Mouse (Mus musculus) cerebellum, adult 8-10 months (tissue): Measurements from ENCODE around the gene Ror1.

Experiments used
- DNase-seq: peaks from one replicate; pipeline ENCODE4 v3.0.0; 2022

Gene Ror1

GRCm38 (mm10) chr4:100263917-100264316 is 168.3 kb downstream of the Ror1 start:
- DNase-seq = no peak

- no peak for DNase-seq
Measured at GRCm38 (mm10) chr4:100271059-100271735, 175.6 kb downstream of the Ror1 start.

- DNase-seq = no peak
Measured at GRCm38 (mm10) chr4:100271736-100272127, 176.1 kb downstream of the Ror1 start.

DNA sequence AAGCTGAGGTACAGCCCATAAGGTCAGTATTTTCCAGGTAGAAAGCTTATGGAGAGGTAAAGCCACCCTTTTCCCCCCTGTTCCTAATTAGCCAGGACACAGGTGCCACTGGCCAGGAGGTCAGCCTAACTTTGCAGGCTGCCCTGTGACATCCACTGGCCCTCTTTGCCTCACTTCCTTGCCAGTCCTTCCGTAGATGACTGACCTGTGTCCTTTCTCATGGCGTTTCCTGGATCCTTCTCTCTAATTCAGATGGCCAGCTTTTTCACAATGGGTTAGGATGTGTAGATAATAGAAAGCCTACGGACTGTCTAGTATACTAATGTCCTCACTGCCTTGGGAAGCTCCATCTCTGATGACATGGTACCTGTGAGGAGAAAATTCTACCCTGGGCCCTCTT is 177.8 kb downstream of the Ror1 start:
- no peak for DNase-seq

DNA sequence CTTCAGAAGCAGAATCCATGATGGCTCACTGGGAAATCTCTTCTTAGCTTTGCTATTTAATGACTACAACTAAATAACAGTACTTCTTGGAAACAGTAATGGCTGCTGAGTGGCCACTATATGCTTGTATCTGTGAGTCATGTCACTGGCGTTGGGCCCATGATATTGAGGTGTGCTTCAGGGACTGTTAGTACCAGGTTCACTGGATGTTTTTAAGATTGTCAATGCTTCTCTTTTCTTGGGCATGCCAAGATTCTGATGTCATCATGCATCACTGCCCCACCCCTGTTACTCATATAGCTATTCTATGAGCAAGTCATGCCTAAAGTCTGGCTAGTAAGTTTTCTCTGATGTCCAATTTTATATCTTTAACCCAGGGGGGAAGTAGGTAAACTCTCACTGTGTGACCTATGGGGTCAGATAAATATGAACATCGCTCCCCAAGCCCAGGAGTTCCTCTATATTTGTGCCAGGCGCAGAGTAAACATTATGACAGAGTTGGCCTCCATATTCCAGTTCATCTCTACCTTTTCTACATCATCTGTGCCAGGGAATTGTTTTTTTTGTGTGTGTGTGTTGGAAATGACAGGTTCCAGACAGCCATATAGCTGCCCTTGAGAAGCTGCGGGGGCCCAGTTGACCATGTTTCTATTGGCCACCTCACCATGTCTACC is 178.4 kb downstream of the Ror1 start:
- no peak for DNase-seq

DNA sequence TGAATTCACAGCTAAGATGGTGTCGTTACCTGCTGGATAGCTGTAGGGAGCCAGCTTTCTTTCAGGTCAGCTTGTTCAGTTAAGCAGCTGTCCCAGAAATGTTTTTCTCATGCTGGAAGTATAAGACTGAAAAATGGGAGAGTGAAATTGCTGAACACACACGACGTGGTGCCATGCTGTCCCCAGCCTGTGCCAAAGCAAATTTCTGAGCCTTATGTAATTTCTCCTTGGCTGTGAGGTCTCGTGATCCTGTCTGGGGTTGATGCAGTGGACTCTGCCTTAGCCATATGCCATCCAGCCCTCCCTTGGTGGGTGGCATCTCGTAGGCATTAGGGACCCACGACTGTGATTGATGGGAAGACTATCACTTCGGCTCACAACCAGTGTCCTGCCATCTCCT is 180.9 kb downstream of the Ror1 start:
- peak; percentile 53 for DNase-seq

DNA sequence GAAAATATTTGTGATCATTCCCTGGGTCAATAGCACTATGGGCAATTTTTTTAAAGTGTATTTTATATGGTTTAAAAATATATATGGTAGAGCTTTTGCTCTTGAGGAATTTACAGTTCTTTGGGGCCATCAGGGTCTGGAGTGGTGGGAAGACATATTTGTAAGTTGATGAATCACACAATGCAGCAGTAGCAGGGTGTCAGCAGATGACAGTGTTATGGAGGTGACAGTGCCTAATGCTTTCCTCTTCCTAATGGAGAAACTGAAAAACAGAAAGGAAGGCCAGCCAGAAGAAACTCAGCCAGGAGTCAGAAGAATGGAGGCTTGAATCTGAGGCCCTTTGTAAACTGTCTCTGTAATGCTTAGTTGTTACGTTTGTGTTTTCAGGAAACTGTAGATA is 181.4 kb downstream of the Ror1 start:
- DNase-seq = no peak

DNA sequence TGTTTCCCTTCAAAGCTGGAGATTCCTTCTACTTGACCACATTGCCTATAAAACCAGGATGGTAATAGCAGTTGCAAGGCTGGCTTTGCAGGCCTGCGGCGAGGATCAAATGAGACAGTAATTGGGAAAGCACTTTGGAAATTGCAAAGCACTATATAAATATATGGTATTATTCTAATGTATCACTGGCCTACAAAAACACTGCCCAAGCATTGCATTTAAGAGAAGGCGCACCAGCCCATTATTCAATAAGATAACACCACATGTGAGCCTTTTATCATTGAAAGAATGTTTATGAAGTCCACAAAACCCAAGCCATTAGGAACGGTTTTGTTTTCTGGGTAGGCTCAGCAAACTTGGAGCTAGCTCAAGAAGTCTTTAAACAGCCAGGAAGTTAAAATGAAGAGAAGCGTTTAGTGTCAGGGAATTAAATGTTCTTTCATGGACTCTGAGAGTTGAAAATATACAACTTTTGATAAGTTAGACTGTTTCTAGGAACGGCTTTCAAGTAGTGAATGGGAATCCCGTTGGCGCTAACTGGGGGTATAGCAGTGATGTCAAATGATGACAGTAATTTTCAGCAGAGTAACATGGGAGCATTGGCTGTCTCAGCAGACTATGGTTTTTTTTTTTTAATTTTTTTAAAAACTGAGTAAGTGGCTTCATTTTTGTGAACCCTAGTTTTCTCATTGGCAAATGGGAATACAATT is 187.7 kb downstream of the Ror1 start:
- no peak for DNase-seq

DNA sequence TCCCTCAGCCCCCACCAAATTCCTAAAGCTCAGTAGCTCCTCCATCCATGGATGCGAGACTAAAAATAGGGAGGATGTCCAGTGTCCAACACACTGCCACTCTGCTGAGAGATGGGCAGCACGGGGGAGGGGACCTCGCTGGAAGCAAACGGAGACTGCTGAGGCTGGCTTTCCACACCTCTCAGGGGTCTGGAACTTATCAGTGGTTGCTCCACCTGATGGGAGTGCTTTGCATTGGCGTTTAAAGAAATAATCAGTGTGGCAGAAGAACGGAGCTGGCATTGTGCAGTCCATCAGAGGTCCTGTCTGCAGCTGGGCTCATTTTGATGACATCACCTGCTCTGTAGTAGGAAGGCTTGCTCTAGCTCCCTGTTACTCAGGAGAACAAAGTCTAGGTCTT is 188.9 kb downstream of the Ror1 start:
- no peak for DNase-seq

- no peak for DNase-seq
Measured at GRCm38 (mm10) chr4:100286111-100286541, 190.5 kb downstream of the Ror1 start.

DNA sequence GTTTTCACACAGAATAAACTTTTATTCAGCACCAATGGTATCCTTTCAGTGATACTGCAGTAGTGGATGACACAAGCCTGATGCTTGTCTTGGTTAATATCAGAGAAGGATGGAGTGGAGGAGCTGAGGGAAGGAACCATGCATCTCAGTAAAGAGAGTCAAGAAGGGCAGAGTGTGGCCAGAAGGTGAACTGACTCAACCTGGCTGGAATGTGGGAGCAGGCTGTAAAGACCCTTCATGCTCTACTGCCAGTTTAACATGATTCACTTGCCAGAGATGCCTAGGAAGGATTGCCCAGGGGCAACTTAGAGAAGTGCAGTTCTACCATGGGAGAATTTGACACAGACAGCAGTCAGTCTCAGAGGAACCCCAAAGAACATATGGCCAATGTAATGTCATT is 191.2 kb downstream of the Ror1 start:
- DNase-seq = no peak

- DNase-seq = no peak
Measured at GRCm38 (mm10) chr4:100287829-100288228, 192.2 kb downstream of the Ror1 start.

GRCm38 (mm10) chr4:100291015-100291651 is 195.5 kb downstream of the Ror1 start:
- DNase-seq = no peak

GRCm38 (mm10) chr4:100297678-100298077 is 202.1 kb downstream of the Ror1 start:
- no peak for DNase-seq

- no peak for DNase-seq
Measured at GRCm38 (mm10) chr4:100298566-100298965, 203.0 kb downstream of the Ror1 start.

- DNase-seq = no peak
Measured at GRCm38 (mm10) chr4:100300171-100300570, 204.6 kb downstream of the Ror1 start.

GRCm38 (mm10) chr4:100301423-100301822 is 205.8 kb downstream of the Ror1 start:
- no peak for DNase-seq

DNA sequence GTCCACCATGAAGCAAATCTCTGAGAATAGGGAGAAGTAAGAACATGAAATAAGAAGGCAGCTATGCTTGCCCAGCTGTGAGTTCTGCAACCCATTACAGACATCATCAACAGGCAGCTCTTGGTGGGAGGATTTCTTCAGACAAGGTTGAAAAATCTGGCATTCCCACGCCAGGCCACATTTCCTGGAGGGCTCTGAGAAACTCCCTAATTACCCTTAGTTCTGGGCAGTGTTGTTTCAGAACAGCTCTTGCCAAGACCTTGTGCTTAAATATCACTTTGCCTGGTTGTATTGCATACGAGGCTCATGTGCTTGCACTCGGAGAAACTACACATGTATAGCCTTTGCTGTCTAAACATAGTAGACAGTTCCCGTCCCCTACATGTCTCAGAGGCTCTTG is 211.8 kb downstream of the Ror1 start:
- DNase-seq = no peak

DNA sequence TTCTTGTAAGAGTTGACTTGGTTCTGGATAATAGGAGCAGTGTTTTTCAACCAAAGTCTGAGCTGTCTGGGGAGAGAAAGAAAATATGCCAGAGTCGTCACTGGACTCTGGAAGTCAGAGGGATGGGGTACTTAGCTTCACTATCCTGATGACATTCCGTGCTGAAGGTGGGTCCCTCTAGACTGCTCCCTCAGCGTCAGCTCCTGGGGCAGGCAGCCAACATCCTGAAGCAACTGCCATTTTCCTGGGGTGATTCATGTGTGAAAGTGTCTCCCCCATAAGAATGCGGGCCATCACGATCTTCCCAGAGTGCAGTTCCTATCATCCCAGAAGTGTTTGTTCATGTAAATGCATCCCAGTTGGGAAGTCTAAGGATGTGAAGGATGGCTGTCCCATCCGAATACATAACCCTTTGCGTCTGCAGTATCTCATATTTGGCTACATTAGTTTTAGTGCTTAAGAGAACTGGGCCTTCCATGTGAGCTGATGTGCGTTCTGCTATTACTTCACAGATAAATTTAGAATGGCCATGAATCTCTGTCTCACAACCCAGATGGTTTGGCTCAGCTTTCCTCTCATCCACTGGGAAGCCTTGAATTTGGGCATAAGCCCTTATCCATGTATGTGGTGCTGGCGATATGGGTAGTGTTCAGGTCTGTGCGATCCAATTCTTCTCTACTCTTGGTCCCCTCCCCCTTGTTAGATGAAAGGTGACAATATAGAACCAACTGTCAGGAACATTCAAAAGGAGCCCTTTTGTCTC is 216.4 kb downstream of the Ror1 start:
- no peak for DNase-seq

- no peak for DNase-seq
Measured at GRCm38 (mm10) chr4:100315066-100315465, 219.5 kb downstream of the Ror1 start.

DNA sequence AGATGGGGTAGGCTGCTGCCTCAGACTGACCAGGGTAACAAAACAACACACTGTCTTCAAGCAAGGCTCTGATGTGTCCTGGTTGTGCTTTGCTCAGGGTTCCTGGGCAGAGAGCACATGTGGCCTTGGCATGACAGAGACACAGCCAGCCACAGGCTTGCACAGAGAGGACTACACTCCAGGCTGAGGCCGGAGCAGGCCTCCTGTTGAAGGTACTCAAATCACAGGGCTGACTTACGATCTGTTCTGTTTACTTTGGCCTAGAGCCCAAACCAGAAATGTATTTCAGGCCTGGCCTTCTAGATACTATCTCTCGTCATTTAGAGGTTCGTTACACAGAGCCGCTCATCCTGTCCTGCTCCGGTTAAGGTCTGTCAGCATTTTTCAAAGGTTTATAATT is 226.2 kb downstream of the Ror1 start:
- DNase-seq = peak; percentile 11

GRCm38 (mm10) chr4:100324719-100325515 is 229.3 kb downstream of the Ror1 start:
- no peak for DNase-seq
